Mouse (Mus musculus): ENCODE measurements around the gene Blmh.

Gene Blmh

GRCm38 (mm10) chr11:76924759-76925236 is at the start of gene Blmh:
Blmh (plus strand) TSS chr11:76924809.
- no peak for DNase-seq

GRCm38 (mm10) chr11:76879816-76880215 is 44.8 kb upstream of the Blmh start:
- DNase-seq, result peak; percentile 61

GRCm38 (mm10) chr11:76884451-76884850 is 40.2 kb upstream of the Blmh start:
- no peak for DNase-seq

- DNase-seq, result peak; percentile 60
Measured at GRCm38 (mm10) chr11:76889339-76890164, 35.1 kb upstream of the Blmh start.

- no peak for DNase-seq
Measured at GRCm38 (mm10) chr11:76891171-76891570, 33.4 kb upstream of the Blmh start.

- DNase-seq, result no peak
Measured at GRCm38 (mm10) chr11:76891738-76892349, 32.8 kb upstream of the Blmh start.

GRCm38 (mm10) chr11:76892972-76893371 is 31.6 kb upstream of the Blmh start:
- DNase-seq, result no peak

GRCm38 (mm10) chr11:76893570-76893969 is 31.0 kb upstream of the Blmh start:
- DNase-seq, result no peak

GRCm38 (mm10) chr11:76894240-76894639 is 30.4 kb upstream of the Blmh start:
- DNase-seq, result peak; percentile 53

GRCm38 (mm10) chr11:76896360-76896759 is 28.2 kb upstream of the Blmh start:
- DNase-seq, result no peak

- no peak for DNase-seq
Measured at GRCm38 (mm10) chr11:76897126-76897525, 27.5 kb upstream of the Blmh start.

- DNase-seq, result no peak
Measured at GRCm38 (mm10) chr11:76897871-76898270, 26.7 kb upstream of the Blmh start.

- DNase-seq, result no peak
Measured at GRCm38 (mm10) chr11:76898751-76899150, 25.9 kb upstream of the Blmh start.

GRCm38 (mm10) chr11:76899758-76900738 is 24.6 kb upstream of the Blmh start:
- DNase-seq, result peak; percentile 18

GRCm38 (mm10) chr11:76901579-76902361 is 22.8 kb upstream of the Blmh start, which contains the start of gene Tmigd1:
Tmigd1 (plus strand) TSS chr11:76902159.
- DNase-seq, result no peak

GRCm38 (mm10) chr11:76904340-76904739 is 20.3 kb upstream of the Blmh start:
- no peak for DNase-seq

- no peak for DNase-seq
Measured at GRCm38 (mm10) chr11:76908651-76909050, 16.0 kb upstream of the Blmh start.

- DNase-seq, result no peak
Measured at GRCm38 (mm10) chr11:76911325-76912054, 13.1 kb upstream of the Blmh start.

GRCm38 (mm10) chr11:76912055-76912395 is 12.6 kb upstream of the Blmh start:
- DNase-seq, result no peak

- DNase-seq, result no peak
Measured at GRCm38 (mm10) chr11:76914366-76914765, 10.2 kb upstream of the Blmh start.

GRCm38 (mm10) chr11:76916539-76917229 is 7.9 kb upstream of the Blmh start:
- no peak for DNase-seq
